Mouse (Mus musculus): Measurements from ENCODE around the gene Kif13a. TPM values are rescaled to one million over a fixed set of nuclear protein-coding genes. Genes with fewer than 3 reads are reported as not detected.

Gene Kif13a
- polyA plus RNA-seq, 1 experiment from 2014 or later: 22.0 TPM

DNA sequence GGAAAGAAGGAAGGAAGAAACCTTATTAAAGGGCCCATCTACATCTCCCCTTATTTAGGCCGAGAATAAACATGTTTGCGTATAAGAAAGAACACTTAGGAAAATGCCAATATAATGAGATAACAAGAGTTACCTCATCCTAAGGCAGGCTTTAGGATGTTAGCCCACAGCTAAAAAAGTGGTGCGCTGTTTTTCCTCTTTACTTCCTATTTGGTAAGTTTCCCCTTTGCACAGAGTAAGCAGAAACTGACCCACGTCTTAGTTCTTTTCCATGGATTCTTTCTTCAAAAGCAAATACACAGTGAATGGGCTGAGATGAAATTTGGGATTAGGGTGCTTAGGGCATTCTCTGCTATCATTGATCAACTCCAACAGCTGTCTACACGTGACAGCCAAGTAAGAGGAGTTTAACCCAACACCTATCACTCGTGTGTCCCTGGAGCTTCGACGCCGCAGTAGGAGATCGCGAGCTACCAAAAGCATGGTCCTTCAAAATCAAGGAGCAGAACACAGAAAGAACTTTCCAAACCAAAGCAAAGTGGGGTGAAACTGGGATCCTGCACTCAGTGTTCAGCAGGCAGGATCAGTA is 194.4 kb downstream of the Kif13a start:
- 50% methylated on average over 11 of the region's 11 CpGs for WGBS
- Histone ChIP-seq H3K4me2 (replicated peaks) (peak overlapping the region; percentile 72), H3K4me1 (peaks cover 15% of the 10 kb centered on the region), H3K36me3 (no peaks in the 10 kb centered on the region), H3K9ac (replicated peaks) (peak overlapping the region; percentile 26; the same call in 1 of the 2 replicates), H3K27me3 (peaks cover 17% of the 10 kb centered on the region), H3K9me3 (no peaks in the 10 kb centered on the region), H3K27ac (replicated peaks) (no peak overlapping the region), H3K4me3 (peak overlapping the region; percentile 40)
- ATAC-seq (ENCODE audit: low FRiP score, low read depth): no peak

DNA sequence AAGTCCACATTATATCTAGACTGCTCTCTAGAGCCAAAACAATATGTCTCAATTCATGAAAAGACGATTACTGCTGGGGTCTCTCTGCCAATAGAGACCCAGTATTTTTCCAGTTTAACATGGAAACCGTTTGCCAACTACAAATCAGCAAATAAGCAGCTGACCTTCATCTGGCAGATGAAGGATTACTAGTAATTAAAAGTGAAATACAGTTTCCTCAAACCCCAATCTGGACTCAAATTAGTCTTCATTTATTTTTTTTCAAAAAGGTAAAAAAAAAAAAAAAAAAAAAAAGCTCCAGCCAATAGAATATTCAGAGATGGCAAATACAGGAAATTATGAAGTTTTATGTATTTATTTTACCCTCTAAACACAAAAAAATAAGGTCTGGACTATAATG is 199.7 kb downstream of the Kif13a start:
- Histone ChIP-seq H3K27me3 (no peaks in the 10 kb centered on the region), H3K4me2 (replicated peaks) (no peak overlapping the region), H3K27ac (replicated peaks) (no peak overlapping the region), H3K36me3 (no peaks in the 10 kb centered on the region), H3K9ac (replicated peaks) (no peak overlapping the region), H3K4me3 (no peak overlapping the region), H3K4me1 (peaks cover 9% of the 10 kb centered on the region), H3K9me3 (no peaks in the 10 kb centered on the region)
- ATAC-seq (ENCODE audit: low FRiP score, low read depth): no peak
- 85% methylated on average over 2 of the region's 2 CpGs for WGBS

DNA sequence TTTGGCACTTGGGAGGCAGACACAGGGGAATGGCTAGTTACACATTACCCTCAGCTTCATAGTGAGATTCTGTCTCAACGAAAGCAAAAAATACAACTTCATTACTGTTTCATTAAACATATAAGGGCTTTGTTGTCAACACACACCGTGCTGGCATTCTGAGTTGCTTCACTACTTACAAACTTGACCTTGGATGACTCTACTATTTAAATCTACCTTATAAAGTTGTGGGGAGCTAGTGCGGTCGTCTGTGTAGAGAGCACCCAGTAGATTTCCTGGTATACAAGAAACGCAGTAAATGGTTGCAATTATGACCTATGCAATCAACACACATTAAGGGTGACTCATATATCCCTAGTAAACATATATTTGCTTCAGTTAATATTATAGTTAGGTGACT is 201.3 kb downstream of the Kif13a start:
- no peaks in the 10 kb centered on the region for H3K27me3 ChIP-seq
- no peaks in the 10 kb centered on the region for H3K9me3 ChIP-seq
- peaks cover 10% of the 10 kb centered on the region for H3K4me1 ChIP-seq
- H3K36me3 ChIP-seq: no peaks in the 10 kb centered on the region
- H3K27ac ChIP-seq (replicated peaks): peak overlapping the region; percentile 74
- peak overlapping the region; percentile 99 for H3K4me3 ChIP-seq
- 0 out of 2 replicates have a peak, but pooled peaks have one; percentile 1 for ATAC-seq (ENCODE audit: low FRiP score, low read depth)
- peak overlapping the region; percentile 50 for H3K9ac ChIP-seq (replicated peaks)
- H3K4me2 ChIP-seq (replicated peaks): peak overlapping the region; percentile 72
- WGBS: 39% methylated on average over 5 of the region's 5 CpGs

DNA sequence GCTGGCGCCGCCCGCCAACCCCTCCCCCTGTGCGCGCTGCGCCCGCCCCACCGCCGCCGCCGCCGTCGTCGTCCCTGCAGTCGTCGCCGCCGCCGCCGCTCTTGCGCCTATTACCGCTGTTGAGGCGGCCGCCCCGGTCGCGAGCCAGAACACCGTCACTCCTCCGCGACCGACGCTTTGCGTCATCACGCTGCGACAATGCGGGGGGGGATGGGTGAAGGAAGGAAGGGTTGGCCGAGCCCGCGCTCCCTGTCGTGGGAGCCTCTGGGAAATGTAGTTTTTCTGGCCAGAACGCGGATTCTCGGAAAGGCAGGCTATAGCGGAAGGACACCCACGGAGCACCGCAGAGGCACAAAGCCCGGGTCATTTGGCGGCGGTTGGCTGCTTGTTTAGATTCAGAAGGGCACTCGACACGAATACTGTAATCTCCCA is 201.8 kb downstream of the Kif13a start, which contains the start of gene Nup153:
TSS of gene Nup153 (minus strand) at position 104 of the 432 bp plus-strand sequence.
- Histone ChIP-seq H3K36me3 (no peaks in the 10 kb centered on the region), H3K4me2 (replicated peaks) (peak within 1 kb of the TSS; percentile 72), H3K4me1 (peaks cover 10% of the 10 kb centered on the region), H3K4me3 (peak within 1 kb of the TSS; percentile 99), H3K9ac (replicated peaks) (peak within 1 kb of the TSS; percentile 95), H3K9me3 (no peaks in the 10 kb centered on the region), H3K27me3 (no peaks in the 10 kb centered on the region), H3K27ac (replicated peaks) (peak within 1 kb of the TSS; percentile 94)
- ATAC-seq (ENCODE audit: low FRiP score, low read depth): peak; percentile 96
- under 1% methylated on average over 44 of the region's 51 CpGs for WGBS

DNA sequence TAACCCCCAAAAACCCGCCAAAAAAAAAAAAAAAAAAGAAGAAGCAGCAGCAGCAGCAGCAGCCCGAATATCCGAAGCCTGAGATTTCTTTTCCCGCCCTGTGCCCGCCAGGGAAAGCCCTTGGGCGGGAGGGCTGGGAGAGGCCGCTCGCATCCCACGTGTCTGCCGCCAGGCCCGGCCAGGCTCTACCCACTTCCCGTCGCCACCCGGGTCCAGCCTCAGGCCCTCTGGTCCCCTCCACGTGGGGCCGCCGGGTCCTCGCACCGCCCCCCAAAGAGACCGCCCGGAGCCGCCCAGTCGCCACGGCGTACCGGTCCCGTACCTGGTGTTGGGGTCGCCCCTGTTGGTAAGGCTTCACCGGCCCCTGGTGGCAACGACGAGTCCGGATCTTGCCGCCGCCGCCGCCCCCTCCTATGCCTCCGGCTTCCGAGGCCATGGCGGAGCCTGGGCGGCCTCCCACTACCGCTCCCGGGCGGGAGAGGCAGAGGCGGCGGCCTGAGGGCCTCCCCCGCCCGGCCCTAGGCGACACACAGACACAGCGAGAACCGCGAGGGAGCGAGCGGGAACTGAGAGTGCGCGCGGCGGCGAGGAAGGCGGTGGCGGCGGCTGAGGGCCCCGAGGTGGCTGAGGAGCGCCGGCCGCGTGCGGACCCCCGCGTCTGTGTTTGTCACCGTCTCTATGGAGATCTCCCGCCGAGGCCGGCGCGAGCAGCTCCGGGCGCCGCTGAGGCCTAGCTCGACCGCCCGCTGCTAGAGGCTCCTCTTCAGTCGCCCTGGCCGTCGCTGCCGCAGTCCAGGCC is 202.4 kb downstream of the Kif13a start:
- under 1% methylated on average over 75 of the region's 85 CpGs for WGBS
- Histone ChIP-seq H3K9ac (replicated peaks) (peak overlapping the region; percentile 95), H3K4me1 (peaks cover 10% of the 10 kb centered on the region), H3K4me3 (peak overlapping the region; percentile 99), H3K36me3 (no peaks in the 10 kb centered on the region), H3K27ac (replicated peaks) (peak overlapping the region; percentile 94), H3K9me3 (no peaks in the 10 kb centered on the region), H3K4me2 (replicated peaks) (peak overlapping the region; percentile 72), H3K27me3 (no peaks in the 10 kb centered on the region)
- ATAC-seq (ENCODE audit: low FRiP score, low read depth): peak; percentile 89

DNA sequence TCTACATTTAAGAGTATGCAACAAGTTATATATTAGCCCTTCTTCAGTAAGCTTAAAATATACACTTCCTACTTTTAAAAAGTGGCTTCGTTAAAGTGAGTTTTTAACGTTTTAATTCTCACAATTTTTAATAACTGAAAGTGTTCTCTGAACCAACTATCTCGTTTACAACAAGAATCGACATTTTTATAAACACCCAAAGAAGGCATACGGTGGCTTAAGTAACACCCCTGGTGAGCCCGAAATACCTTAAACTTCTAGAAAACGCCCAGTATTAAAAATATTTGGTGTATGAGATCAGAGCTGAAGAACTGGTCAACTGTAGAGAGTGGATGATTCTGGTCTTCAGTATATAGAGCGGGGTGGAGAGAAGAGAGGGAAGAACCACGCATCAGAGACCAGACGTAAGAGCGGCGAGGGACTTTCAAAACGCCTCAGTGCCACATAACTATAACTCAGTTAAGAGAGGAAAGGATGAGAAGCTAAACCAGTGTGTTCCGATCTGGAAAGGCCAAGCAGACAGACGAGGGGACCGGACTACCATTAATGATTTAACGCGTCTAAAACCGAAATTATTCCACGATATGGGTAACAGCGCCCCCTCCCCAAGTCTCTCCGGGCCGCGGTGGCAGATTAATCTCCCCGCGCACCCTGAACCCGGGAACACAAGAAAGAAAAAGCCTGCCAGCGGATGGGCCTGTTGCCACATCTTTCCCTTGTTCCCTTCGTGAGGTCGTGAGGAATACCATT is 203.2 kb downstream of the Kif13a start:
- WGBS: 1% methylated on average over 30 of the region's 30 CpGs
- Histone ChIP-seq H3K36me3 (no peaks in the 10 kb centered on the region), H3K4me2 (replicated peaks) (peak overlapping the region; percentile 72), H3K4me3 (peak overlapping the region; percentile 99), H3K27me3 (no peaks in the 10 kb centered on the region), H3K27ac (replicated peaks) (peak overlapping the region; percentile 94), H3K4me1 (peaks cover 10% of the 10 kb centered on the region), H3K9ac (replicated peaks) (peak overlapping the region; percentile 95), H3K9me3 (no peaks in the 10 kb centered on the region)
- ATAC-seq (ENCODE audit: low FRiP score, low read depth): no peak

DNA sequence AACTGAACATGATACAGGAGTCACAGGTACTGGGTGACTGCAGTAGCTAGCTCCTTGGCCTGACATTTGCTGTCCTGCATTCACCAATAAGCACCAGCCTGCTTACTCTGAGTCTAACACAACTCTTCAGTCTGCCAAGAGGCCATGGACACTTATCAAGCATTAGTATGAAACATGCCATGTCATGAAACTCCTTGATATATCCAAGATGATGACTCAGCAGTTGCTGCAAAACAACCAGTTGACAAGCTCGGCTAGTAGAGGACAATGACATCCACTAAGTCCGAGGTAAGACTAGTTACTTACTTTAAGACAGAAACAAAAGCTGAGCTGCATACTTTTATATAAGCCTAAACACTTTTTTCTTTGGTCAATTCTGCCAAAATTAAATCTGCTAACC is 204.4 kb downstream of the Kif13a start:
- no peaks in the 10 kb centered on the region for H3K27me3 ChIP-seq
- H3K4me1 ChIP-seq: peaks cover 10% of the 10 kb centered on the region
- peak overlapping the region; percentile 72 for H3K4me2 ChIP-seq (replicated peaks)
- WGBS: 29% methylated on average over 2 of the region's 2 CpGs
- H3K9me3 ChIP-seq: no peaks in the 10 kb centered on the region
- H3K9ac ChIP-seq (replicated peaks): no peak overlapping the region
- no peak overlapping the region for H3K27ac ChIP-seq (replicated peaks)
- no peaks in the 10 kb centered on the region for H3K36me3 ChIP-seq
- ATAC-seq (ENCODE audit: low FRiP score, low read depth): no peak
- peak overlapping the region; percentile 9; the same call in 1 of the 2 replicates for H3K4me3 ChIP-seq

GRCm38 (mm10) chr13:46724371-46724770 is 205.3 kb downstream of the Kif13a start:
- H3K27me3 ChIP-seq: no peaks in the 10 kb centered on the region
- no peak overlapping the region for H3K9ac ChIP-seq (replicated peaks)
- no peak overlapping the region for H3K4me3 ChIP-seq
- H3K4me1 ChIP-seq: peaks cover 11% of the 10 kb centered on the region
- no peak for ATAC-seq (ENCODE audit: low FRiP score, low read depth)
- no peaks in the 10 kb centered on the region for H3K9me3 ChIP-seq
- H3K27ac ChIP-seq (replicated peaks): no peak overlapping the region
- no peak overlapping the region for H3K4me2 ChIP-seq (replicated peaks)
- no peaks in the 10 kb centered on the region for H3K36me3 ChIP-seq

GRCm38 (mm10) chr13:46721009-46721408 is 208.7 kb downstream of the Kif13a start:
- Histone ChIP-seq H3K4me2 (replicated peaks) (no peak overlapping the region), H3K27ac (replicated peaks) (no peak overlapping the region), H3K27me3 (no peaks in the 10 kb centered on the region), H3K4me1 (peaks cover 11% of the 10 kb centered on the region), H3K4me3 (no peak overlapping the region), H3K9me3 (no peaks in the 10 kb centered on the region), H3K36me3 (peaks cover 3% of the 10 kb centered on the region; the same call in 1 of the 2 replicates), H3K9ac (replicated peaks) (no peak overlapping the region)
- ATAC-seq (ENCODE audit: low FRiP score, low read depth): no peak

DNA sequence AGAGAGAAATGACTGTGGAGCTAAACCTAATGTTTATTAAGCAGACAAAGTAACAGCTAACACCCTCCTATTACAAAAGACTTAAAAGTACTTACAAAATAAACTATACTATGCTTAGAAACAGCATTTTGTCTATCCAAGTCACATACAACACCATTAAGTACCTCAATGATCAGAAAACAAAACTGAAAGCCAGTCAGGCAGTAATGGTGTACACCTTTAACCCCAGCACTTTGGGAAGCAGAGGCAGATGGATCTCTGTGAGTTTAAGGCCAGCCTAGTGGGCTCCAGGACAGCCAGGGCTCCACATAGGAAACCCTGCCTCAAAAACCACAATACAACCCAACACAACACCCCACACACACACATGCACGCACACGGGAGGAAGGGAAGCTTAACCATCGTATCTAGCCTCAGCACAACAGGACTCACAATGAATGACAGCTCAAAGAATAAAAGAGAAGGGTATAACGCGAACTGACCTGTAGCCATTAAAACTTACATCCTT is 210.7 kb downstream of the Kif13a start:
- no peak for ATAC-seq (ENCODE audit: low FRiP score, low read depth)
- Histone ChIP-seq H3K9me3 (no peaks in the 10 kb centered on the region), H3K27me3 (no peaks in the 10 kb centered on the region), H3K4me3 (no peak overlapping the region), H3K9ac (replicated peaks) (no peak overlapping the region), H3K4me2 (replicated peaks) (no peak overlapping the region), H3K4me1 (0 out of 2 replicates have a peak, but pooled peaks cover 4% of the 10 kb centered on the region), H3K36me3 (peaks cover 6% of the 10 kb centered on the region; the same call in 1 of the 2 replicates), H3K27ac (replicated peaks) (no peak overlapping the region)
- WGBS: 80% methylated on average over 5 of the region's 5 CpGs

GRCm38 (mm10) chr13:46715976-46716639 is 213.6 kb downstream of the Kif13a start:
- ATAC-seq (ENCODE audit: low FRiP score, low read depth): no peak
- no peaks in the 10 kb centered on the region for H3K9me3 ChIP-seq
- H3K36me3 ChIP-seq: peaks cover 27% of the 10 kb centered on the region
- H3K27ac ChIP-seq (replicated peaks): no peak overlapping the region
- H3K4me3 ChIP-seq: no peak overlapping the region
- H3K4me2 ChIP-seq (replicated peaks): no peak overlapping the region
- WGBS: 82% methylated on average over 3 of the region's 3 CpGs
- no peak overlapping the region for H3K9ac ChIP-seq (replicated peaks)
- H3K4me1 ChIP-seq: 0 out of 2 replicates have a peak, but pooled peaks cover 4% of the 10 kb centered on the region
- no peaks in the 10 kb centered on the region for H3K27me3 ChIP-seq

All from midbrain, embryonic 12.5 days (tissue).